ENCODE assay signal across 18 mouse cellular contexts in genomic region chr12:105769700-105770099, GRCm38 (mm10).
"Had no signal": no experiment of that assay in that cellular context is flagged by ENCODE, and none has a peak within 500 bp of the region (broad histone marks: within the 10 kb centered on the region; RNA-seq: fewer than 3 reads in every experiment).

No protein-coding gene starts in this region.

- H3K4me2 ChIP-seq: limb, embryonic 12.5 days; limb, embryonic 15.5 days; liver, embryonic 11.5 days; midbrain, embryonic 11.5 days had no signal

- DNase-seq: kidney, adult 2 months; kidney, postnatal 10 days; kidney, postnatal 4 days; left cerebral cortex, postnatal 4 days; liver, postnatal 0 days; midbrain, embryonic 14.5 days; right cerebral cortex, postnatal 4 days; thymus, adult 2 months; thymus, postnatal 14 days; thymus, postnatal 4 days had no signal

- ATAC-seq: liver, postnatal 0 days had no signal

- H3K4me1 ChIP-seq: limb, embryonic 12.5 days; limb, embryonic 15.5 days; megakaryocyte, embryonic 14.5 days had no signal

- H3K27me3 ChIP-seq: limb, embryonic 12.5 days; limb, embryonic 15.5 days had no signal

- H3K27ac ChIP-seq: limb, embryonic 12.5 days; limb, embryonic 15.5 days; liver, embryonic 14.5 days; macrophage; stomach, postnatal 0 days had no signal

- H3K9ac ChIP-seq: limb, embryonic 12.5 days; limb, embryonic 15.5 days; liver, embryonic 14.5 days; liver, postnatal 0 days had no signal

- H3K9me3 ChIP-seq: limb, embryonic 12.5 days; limb, embryonic 15.5 days had no signal

- H3K4me3 ChIP-seq: limb, embryonic 12.5 days; limb, embryonic 15.5 days; megakaryocyte, embryonic 14.5 days had no signal

- H3K36me3 ChIP-seq: limb, embryonic 12.5 days; limb, embryonic 15.5 days had no signal
